Mouse (Mus musculus) limb, embryonic 14.5 days (tissue): ENCODE data around the gene Ndufs8. TPM values are rescaled to one million over a fixed set of nuclear protein-coding genes. Genes with fewer than 3 reads are reported as not detected.

Source experiments
- ATAC-seq: fragments of 200-750 bp; cut with Nextera tagmentation; 2 replicates; pipeline ENCODE4 v1.8.0; 2017; ENCODE audit warnings: low read depth, moderate number of reproducible peaks, moderate TSS enrichment; ENCODE audit not compliant: low FRiP score
- DNase-seq: peaks from one replicate; pipeline ENCODE4 v3.0.0-alpha.2; 2015; ENCODE audit warnings: low spot score
- H3K27ac ChIP-seq: fragments of 300-500 bp; sonication (generic); replicated peaks from 2 replicates; pipeline ENCODE4 v1.5.1; 2014; ENCODE audit warnings: low read depth, mild to moderate bottlenecking, low read length, moderate library complexity, mixed read lengths
- H3K27me3 ChIP-seq: fragments of 300-500 bp; sonication (generic); 2 replicates; pipeline ENCODE4 v1.6.1; 2014; ENCODE audit warnings: low read length, mixed read lengths; ENCODE audit not compliant: control insufficient read depth, insufficient read depth
- H3K36me3 ChIP-seq: fragments of 300-500 bp; sonication (generic); 2 replicates; pipeline ENCODE4 v1.6.1; 2014; ENCODE audit warnings: mild to moderate bottlenecking, low read length, moderate library complexity, mixed read lengths; ENCODE audit not compliant: control insufficient read depth, insufficient read depth
- H3K4me1 ChIP-seq: fragments of 300-500 bp; sonication (generic); 2 replicates; pipeline ENCODE4 v1.6.1; 2014; ENCODE audit warnings: antibody characterized with exemption, low read length, mixed read lengths; ENCODE audit not compliant: control insufficient read depth, insufficient read depth
- H3K4me2 ChIP-seq: fragments of 300-500 bp; sonication (generic); replicated peaks from 2 replicates; pipeline ENCODE4 v1.6.1; 2014; ENCODE audit warnings: low read depth, mild to moderate bottlenecking, low read length, moderate library complexity; ENCODE audit not compliant: severe bottlenecking
- H3K4me3 ChIP-seq: fragments of 300-500 bp; sonication (generic); replicated peaks from 2 replicates; pipeline ENCODE4 v1.5.1; 2014; ENCODE audit warnings: low read length
- H3K9ac ChIP-seq: fragments of 300-500 bp; sonication (generic); 2 replicates; pipeline ENCODE4 v1.6.1; 2014; ENCODE audit warnings: mild to moderate bottlenecking, low read depth, low read length, moderate library complexity; ENCODE audit not compliant: severe bottlenecking
- H3K9me3 ChIP-seq: fragments of 300-500 bp; sonication (generic); 2 replicates; pipeline ENCODE4 v1.6.1; 2016; ENCODE audit warnings: low read length; ENCODE audit not compliant: control insufficient read depth
- POLR2A ChIP-seq: fragments of 200-500 bp; IDR thresholded peaks from 2 replicates; pipeline ENCODE4 v1.8.0; 2012; ENCODE audit warnings: inconsistent platforms, mild to moderate bottlenecking, moderate library complexity, borderline replicate concordance; ENCODE audit not compliant: insufficient read depth, insufficient read length; ENCODE audit errors: extremely low read depth
- WGBS: fragments of 180-500 bp; shearing (Covaris S2); extraction: QIAGEN DNeasy Blood & Tissue Kit; methylation state at CpG from one replicate; pipeline ENCODE4 v1.1.7; 2014; 5-methylcytosine and 5-hydroxymethylcytosine counted together
- polyA plus RNA-seq, 2 experiments: library from polyadenylated mRNA; depleted of rRNA in 1 of 2; stranded (reverse) in 1 of 2; unstranded in 1 of 2; fragments of >200 nt; fragmentation: Nextera tagmentation in 1 of 2; extraction: Ambion mirVana in 1 of 2; gene quantifications; 2 replicates each; pipeline versions ENCODE4 v1.2.1 to v1.2.3; 2012 to 2014

Ndufs8 gene
- polyA plus RNA-seq, 2 experiments: 186 to 322 TPM

DNA sequence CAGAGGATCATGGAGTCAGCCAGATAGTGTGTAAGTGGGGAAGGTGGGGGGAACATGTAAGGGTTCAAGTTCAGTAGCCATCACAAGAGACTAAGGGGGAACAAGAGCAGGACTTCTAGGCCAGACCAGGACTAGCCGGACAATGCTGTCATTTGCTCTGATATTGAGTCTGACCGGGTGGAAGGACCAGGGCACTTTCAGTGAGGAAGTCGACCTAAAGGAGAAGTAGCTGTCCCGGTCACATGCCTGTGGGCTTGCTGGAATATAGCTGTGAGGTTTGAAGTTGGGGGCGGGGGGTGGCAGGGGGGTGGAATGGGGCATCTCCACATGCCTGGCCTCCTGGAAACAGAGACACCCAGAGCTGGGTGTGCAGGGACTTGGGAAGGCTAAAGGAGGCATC lies 2.0 kb upstream of the Ndufs8 start:
- no peak overlapping the region for H3K4me2 ChIP-seq
- DNase-seq (no peak), ATAC-seq (no peak)
- no peak overlapping the region for H3K9ac ChIP-seq
- no peak overlapping the region for H3K27ac ChIP-seq
- H3K4me1 ChIP-seq: peaks cover 14% of the 10 kb centered on the region
- H3K36me3 ChIP-seq: peaks cover 11% of the 10 kb centered on the region; the same call in 1 of the 2 replicates
- no peaks in the 10 kb centered on the region for H3K27me3 ChIP-seq
- H3K4me3 ChIP-seq: no peak overlapping the region
- no peaks in the 10 kb centered on the region for H3K9me3 ChIP-seq
- no peak for TF ChIP-seq POLR2A
- WGBS: 91% methylated on average over 5 of the region's 5 CpGs

DNA sequence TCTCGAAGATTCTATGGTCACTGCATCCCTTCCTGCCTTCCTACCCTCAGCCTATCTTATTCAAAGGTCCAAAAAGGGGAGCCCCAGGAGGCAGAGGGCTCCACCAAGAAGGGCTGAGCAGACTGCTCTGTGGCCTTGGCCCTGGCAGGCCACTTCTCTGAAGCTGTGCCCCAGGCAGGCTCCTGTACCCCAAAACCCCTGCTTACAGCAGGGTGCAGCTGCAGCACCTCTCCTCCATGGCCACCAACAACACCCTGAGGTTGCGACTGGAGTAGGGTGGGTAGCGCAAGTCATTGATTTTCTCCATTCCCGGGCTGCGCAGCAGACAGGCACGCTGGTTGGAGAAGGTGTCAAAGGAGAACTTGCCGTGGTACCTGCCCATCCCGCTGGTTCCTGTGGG lies 1.1 kb upstream of the Ndufs8 start:
- no peak for TF ChIP-seq POLR2A
- Histone ChIP-seq H3K4me2 (peak overlapping the region; percentile 65), H3K27me3 (no peaks in the 10 kb centered on the region), H3K9me3 (no peaks in the 10 kb centered on the region), H3K4me1 (peaks cover 14% of the 10 kb centered on the region), H3K4me3 (peak overlapping the region; percentile 55), H3K27ac (no peak overlapping the region), H3K36me3 (peaks cover 18% of the 10 kb centered on the region), H3K9ac (0 out of 2 replicates have a peak overlapping the region, but pooled peaks have one; percentile 41)
- 87% methylated on average over 8 of the region's 8 CpGs for WGBS
- ATAC-seq (no peak), DNase-seq (no peak)

DNA sequence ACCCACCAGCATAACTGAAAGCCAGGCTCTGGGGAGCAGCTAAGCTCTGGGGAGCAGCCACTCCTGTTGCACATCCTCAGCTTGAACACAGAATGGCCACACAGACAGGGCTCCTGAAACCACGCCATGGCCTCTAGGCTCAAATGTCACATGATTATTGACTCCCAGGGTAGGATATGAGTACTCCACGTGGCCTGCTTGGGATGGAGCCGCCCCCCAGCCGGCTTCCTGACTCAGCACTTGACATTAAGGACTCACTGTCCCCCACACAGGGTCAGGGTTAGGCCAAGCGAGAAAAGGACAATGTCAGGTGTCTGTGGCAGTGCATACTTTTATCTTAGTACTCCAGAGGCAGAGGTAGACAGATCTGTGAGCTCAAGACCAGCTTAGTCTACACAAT lies 2.4 kb downstream of the Ndufs8 start:
- Histone ChIP-seq H3K9me3 (no peaks in the 10 kb centered on the region), H3K9ac (no peak overlapping the region), H3K27ac (no peak overlapping the region), H3K4me2 (no peak overlapping the region), H3K27me3 (no peaks in the 10 kb centered on the region), H3K4me1 (peaks cover 34% of the 10 kb centered on the region), H3K4me3 (no peak overlapping the region), H3K36me3 (peaks cover 24% of the 10 kb centered on the region)
- DNase-seq (no peak), ATAC-seq (no peak)
- TF ChIP-seq POLR2A: no peak
- 75% methylated on average over 5 of the region's 5 CpGs for WGBS

DNA sequence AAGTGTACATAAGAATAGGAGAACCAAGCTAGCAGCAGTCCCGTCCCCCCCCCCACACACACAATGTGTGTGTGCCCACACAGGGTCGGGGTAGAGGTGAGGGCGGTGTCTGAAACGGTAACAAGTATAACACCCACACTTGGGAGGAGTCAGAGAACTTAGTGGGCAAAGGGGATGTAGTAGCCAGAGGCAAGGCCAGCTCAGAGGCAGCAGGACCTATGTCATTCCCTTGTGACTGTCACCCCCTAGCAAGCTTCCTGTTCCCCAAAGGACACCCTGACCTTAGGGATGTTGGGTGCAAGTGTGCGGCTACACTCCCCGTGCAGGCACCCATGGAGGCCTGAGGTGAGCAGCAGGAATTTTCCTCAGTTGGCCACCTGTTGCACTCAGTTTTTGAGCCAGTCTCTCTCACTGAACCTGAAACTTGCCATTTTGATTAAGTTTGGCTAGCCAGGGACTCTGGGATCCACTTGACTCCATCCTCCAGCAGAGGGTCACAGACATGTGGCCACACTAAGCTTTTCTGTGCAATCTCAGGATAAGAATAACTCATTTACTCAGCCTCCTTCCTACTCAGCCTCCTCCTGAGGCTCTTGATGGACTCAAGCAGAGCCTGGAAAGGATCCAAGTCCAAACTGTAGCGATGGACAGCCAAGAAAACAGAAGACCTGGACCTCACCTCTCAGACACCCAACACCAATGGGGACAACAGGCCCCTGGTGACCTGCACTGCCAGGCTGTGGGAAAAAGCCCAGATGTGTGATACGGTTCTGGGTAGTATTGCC lies 4.5 kb downstream of the Ndufs8 start:
- no peak for TF ChIP-seq POLR2A
- Histone ChIP-seq H3K27ac (no peak overlapping the region), H3K4me3 (peak overlapping the region; percentile 52; the same call in 1 of the 2 replicates), H3K36me3 (peaks cover 33% of the 10 kb centered on the region), H3K4me1 (peaks cover 36% of the 10 kb centered on the region), H3K4me2 (peak overlapping the region; percentile 75), H3K9ac (peak overlapping the region; percentile 61; the same call in 1 of the 2 replicates), H3K9me3 (no peaks in the 10 kb centered on the region), H3K27me3 (no peaks in the 10 kb centered on the region)
- no peak for DNase-seq
- no peak for ATAC-seq
- WGBS: 79% methylated on average over 8 of the region's 8 CpGs

DNA sequence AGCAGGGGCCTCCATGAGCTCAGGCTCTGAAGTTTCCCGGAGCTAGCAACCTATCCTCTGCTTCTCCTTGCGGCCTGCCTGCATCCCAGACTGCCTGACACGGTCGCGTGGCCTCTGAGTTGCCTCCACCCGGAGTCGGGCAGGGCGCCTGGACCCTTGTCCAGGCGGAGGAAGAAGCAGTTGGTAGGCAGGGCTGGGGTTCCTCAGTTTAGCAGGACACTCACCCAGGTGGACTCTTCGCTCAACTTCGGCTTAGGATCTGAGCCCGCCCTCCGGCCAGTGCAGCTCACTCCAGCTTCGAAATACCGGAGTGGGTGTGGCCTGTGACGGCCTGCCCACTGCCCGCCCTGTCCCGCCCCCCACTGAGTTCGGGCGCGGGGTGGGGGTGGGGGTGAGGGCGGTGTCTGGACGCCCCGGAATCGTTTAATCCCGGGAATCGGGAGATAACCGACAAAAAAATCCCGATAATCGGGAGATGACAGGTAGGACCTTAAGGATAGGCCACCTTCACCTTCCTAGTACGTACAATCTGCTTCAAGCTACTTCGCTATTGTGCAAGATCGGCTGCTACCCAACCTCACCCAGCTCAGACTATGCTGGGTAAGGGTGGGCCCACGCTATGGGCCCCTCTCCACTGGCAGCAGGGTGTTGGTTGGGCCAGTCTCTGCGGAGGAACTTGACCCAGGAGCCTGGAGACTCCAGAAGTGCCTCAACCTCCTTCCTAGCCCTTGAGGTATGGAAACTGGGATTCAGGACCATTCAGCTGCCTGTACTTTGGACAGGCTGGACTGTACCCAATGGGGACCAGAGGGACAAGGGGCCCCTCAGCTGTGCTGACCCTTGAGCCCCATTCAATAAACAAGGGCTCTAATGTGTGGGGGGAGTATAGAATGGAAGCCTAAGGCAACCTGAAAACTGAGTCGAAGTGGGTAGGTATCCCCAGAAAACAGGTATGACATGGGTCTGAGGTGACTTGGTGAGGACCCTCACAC lies 5.5 kb downstream of the Ndufs8 start, which contains the start of gene Tcirg1:
Gene Tcirg1 (minus strand): TSS at position 339 of the 992 bp plus-strand sequence.
- H3K4me3 ChIP-seq: peak within 1 kb of the TSS; percentile 52
- H3K27me3 ChIP-seq: no peaks in the 10 kb centered on the region
- peaks cover 42% of the 10 kb centered on the region for H3K36me3 ChIP-seq
- WGBS: 5% methylated on average over 35 of the region's 36 CpGs
- peak within 1 kb of the TSS; percentile 61 for H3K9ac ChIP-seq
- peak; percentile 88 for ATAC-seq
- TF ChIP-seq POLR2A: no peak
- peak within 1 kb of the TSS; percentile 75 for H3K4me2 ChIP-seq
- H3K27ac ChIP-seq: peak within 1 kb of the TSS; percentile 7; the same call in 1 of the 2 replicates
- H3K9me3 ChIP-seq: no peaks in the 10 kb centered on the region
- DNase-seq: peak; percentile 82
- H3K4me1 ChIP-seq: peaks cover 35% of the 10 kb centered on the region
